Mouse (Mus musculus): ENCODE data around the gene Ttc9c.

DNA sequence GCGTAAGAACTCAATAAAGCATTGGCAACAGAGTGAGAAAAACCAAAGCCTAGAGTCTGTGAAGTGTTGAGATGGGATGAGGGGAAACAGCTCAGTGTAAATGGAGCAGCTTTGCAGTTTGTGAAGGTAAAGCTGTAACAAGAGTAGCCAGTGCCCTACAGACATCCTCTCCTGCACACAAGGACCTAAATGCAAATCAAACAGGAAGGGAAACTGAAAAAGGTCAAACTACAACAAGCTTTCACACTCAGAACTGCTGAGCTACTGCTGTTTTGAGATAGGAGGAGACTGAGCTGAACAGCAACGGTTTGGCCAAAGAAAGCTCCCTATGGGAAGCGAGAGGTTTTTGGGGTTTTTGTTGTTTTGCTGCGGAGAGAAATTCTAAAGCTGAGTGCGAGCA lies 12.3 kb downstream of the Ttc9c start:
- TF ChIP-seq POLR2A (IDR thresholded peaks at IDR 0.05; ENCODE audit: control insufficient read depth, low read depth, low read length), result no peak
- no peak for TF ChIP-seq CTCF (IDR thresholded peaks at IDR 0.05; ENCODE audit: control insufficient read depth, insufficient read depth, insufficient replicate concordance, low read depth, low read length)
